Mouse (Mus musculus) c-Kit-positive CD71-positive TER-119-negative erythroid progenitor cells, embryonic 14.5 days (primary cell): Measurements from ENCODE around the gene Aatf.

Source experiments
- DNase-seq: peaks from one replicate; pipeline ENCODE4 v3.0.0-alpha.2; 2013; ENCODE audit warnings: low read depth

The Aatf gene

GRCm38 (mm10) chr11:84513171-84514116, at the start of gene Aatf:
Aatf (minus strand) TSS chr11:84513522.
- peak; percentile 96 for DNase-seq

GRCm38 (mm10) chr11:84562758-84563347, 49.5 kb upstream of the Aatf start:
- DNase-seq: no peak

GRCm38 (mm10) chr11:84561546-84561945, 48.2 kb upstream of the Aatf start:
- no peak for DNase-seq

GRCm38 (mm10) chr11:84553821-84554450, 40.6 kb upstream of the Aatf start:
- no peak for DNase-seq

- DNase-seq: no peak
Measured at GRCm38 (mm10) chr11:84551296-84551695, 38.0 kb upstream of the Aatf start.

- DNase-seq: no peak
Measured at GRCm38 (mm10) chr11:84549258-84549791, 36.0 kb upstream of the Aatf start.

GRCm38 (mm10) chr11:84548293-84548692, 35.0 kb upstream of the Aatf start:
- no peak for DNase-seq

- no peak for DNase-seq
Measured at GRCm38 (mm10) chr11:84539981-84540380, 26.7 kb upstream of the Aatf start.

- no peak for DNase-seq
Measured at GRCm38 (mm10) chr11:84529797-84530703, 16.7 kb upstream of the Aatf start.

GRCm38 (mm10) chr11:84529143-84529755, 15.9 kb upstream of the Aatf start:
- no peak for DNase-seq

GRCm38 (mm10) chr11:84526976-84527860, 13.9 kb upstream of the Aatf start:
- DNase-seq: no peak

GRCm38 (mm10) chr11:84526451-84526850, 13.1 kb upstream of the Aatf start:
- no peak for DNase-seq

GRCm38 (mm10) chr11:84525421-84526274, 12.3 kb upstream of the Aatf start, which contains the start of gene Lhx1:
Lhx1 (minus strand) TSS chr11:84525535.
- no peak for DNase-seq

GRCm38 (mm10) chr11:84524511-84525270, 11.4 kb upstream of the Aatf start:
- DNase-seq: no peak

- DNase-seq: no peak
Measured at GRCm38 (mm10) chr11:84523841-84524510, 10.7 kb upstream of the Aatf start.

GRCm38 (mm10) chr11:84523321-84523831, 10.1 kb upstream of the Aatf start:
- no peak for DNase-seq

- no peak for DNase-seq
Measured at GRCm38 (mm10) chr11:84522577-84523320, 9.4 kb upstream of the Aatf start.
